Mouse (Mus musculus): ENCODE results near the gene Islr2.

Islr2 gene

GRCm38 (mm10) chr9:58196610-58197567 is 7.2 kb downstream of the Islr2 start:
- in situ Hi-C loops (cut with MboI, MseI) = no loop called here

DNA sequence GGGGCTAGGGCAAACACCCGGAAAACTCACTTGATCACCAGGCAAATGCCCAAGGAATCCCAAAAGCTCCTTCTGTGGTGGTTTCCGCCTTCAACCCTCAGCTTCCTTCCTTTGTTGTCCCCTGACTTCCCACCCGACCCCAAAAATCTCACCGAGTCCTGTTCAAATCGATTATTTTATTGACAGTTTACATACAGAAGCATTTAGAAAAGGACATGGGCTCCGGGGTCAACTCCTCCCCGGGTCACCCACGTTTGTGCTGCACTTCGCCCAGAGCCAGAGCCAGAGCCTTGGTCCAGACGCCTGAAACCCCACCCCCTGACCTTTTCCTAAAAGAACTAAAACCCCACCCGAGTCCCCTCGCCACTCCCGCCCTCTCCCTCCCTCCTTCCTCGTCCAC is 8.0 kb downstream of the Islr2 start:
- in situ Hi-C loops (cut with MboI, MseI) = no loop called here

- in situ Hi-C loops (cut with MboI, MseI) = no loop called here
Measured at GRCm38 (mm10) chr9:58195671-58196070, 8.4 kb downstream of the Islr2 start.

GRCm38 (mm10) chr9:58194222-58194621 is 9.9 kb downstream of the Islr2 start:
- in situ Hi-C loops (cut with MboI, MseI) = no loop called here

DNA sequence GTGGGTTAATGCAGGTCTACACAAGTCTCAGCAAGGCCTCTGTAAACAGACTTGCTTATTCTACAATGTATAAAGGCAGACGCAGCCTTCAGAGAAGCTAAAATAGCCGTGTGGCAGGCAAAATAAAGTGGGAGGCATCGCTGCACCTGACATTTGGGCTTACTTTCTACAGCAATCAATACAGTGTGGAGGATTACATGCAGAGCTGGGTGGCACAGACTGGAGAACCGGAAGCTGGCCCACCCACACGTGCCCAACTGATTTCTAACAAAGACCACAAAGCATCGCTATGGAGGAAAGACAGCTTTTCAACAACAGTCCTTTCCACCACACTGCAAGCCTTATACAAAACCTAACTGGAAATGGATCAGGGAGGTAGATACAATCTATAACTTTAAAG is 19.7 kb downstream of the Islr2 start:
- in situ Hi-C loops (cut with MboI, MseI) = no loop called here

DNA sequence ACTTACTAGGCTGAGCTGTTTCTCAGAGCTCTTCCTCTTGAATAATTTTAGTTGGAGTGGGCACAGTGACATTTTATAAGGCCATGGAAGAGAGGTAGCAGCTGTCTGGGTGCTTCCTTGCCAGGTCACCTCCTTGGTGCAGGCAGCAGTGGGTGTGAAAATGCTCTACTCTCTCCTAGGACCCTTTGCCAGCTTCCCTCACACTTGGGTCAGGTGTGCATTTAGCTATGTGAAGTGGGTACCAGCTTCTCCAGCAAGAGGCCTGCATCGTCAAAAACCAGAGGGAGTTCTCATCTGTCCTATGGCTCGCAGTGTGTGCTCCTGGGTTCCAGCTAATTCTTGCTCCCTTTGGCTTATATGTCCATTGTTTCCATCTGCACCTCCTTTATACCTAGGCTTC is 24.7 kb downstream of the Islr2 start:
- in situ Hi-C loops (cut with MboI, MseI) = no loop called here

DNA sequence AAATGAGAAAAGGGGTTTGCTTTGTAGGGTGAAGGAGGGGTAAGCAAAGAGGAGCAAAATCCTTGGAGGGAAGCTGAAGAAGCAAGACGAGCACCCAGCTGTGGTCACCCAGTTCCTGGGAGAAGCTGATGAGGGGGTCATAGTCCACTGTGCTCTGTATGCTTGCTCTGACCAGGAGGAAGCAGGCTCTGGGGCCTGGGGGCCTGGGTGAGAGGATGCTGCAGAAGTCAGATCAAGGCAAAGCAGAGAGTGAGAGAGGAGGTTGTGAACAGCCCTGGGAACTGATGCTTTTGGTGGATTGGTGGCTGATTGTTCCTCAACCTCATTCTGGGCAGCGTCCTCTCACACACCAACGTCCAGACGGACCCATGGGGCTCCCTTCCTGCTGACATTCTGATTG is 27.0 kb downstream of the Islr2 start:
- in situ Hi-C loops (cut with MboI, MseI) = no loop called here

GRCm38 (mm10) chr9:58175745-58176487 is 28.2 kb downstream of the Islr2 start:
- in situ Hi-C loops (cut with MboI, MseI) = no loop called here

DNA sequence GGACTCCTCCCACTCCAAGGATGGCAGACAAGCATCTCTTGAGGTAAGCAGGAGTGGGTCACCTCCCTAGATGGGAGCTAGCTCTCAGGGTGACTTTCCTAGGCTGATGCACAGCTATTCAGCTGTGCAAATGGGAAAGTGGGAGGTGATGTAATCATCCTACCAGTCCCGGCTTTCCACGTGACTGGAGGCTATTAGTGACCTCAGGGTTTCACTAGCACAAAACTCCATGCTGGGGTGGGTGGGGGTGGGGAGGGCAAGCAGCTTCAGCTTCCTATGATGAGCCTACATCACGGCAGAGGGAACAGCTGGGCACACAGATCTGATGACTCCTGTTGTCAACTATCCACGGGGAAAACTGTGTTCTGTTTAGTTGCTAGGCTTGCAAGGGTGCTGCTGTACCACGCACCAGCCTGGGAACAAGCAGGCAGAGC is 29.3 kb downstream of the Islr2 start:
- in situ Hi-C loops (cut with MboI, MseI) = no loop called here

DNA sequence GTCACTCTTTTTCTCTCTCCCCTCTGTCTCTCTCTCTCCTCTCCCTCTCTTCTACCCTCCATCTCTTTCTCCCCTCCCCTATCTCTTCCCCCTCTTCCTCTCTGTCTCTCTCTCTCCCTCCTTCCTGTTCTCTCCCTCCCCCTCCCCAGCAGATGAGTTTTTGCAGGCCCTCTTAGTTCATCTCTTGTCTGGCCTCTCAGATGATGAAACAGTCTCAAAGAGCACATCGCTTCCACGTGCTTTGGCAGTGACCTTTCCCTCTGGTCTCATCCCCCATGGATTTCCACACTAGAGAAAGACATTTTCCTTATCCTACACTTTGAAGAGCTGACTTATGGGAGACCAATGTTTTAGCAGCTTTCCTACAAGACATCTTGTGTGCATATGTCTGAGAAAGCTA is 31.3 kb downstream of the Islr2 start:
- in situ Hi-C loops (cut with MboI, MseI) = no loop called here

DNA sequence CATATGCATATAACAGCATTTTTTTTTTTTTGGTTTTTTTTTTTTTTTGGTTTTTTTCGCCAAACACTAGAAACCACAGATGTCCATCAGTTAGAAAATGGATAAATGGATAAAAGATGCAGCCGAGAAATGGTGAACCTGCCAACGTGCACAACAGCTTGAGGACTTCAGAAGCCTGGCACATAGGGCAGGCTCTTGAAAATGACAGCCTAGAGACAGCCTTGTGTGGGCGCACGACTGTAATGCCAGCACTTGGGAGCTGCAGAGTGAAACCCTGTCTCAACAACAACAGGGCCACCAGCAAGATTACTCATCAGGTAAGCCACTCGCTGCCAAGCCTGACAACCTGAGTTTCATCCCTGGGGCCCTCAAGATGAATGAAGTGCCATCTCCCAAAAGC is 34.7 kb downstream of the Islr2 start:
- in situ Hi-C loops (cut with MboI, MseI) = no loop called here

- in situ Hi-C loops (cut with MboI, MseI) = no loop called here
Measured at GRCm38 (mm10) chr9:58168880-58169279, 35.2 kb downstream of the Islr2 start.

GRCm38 (mm10) chr9:58165779-58166178 is 38.3 kb downstream of the Islr2 start:
- in situ Hi-C loops (cut with MboI, MseI) = no loop called here

GRCm38 (mm10) chr9:58163146-58163545 is 41.0 kb downstream of the Islr2 start:
- in situ Hi-C loops (cut with MboI, MseI) = no loop called here

- in situ Hi-C loops (cut with MboI, MseI) = no loop called here
Measured at GRCm38 (mm10) chr9:58162173-58162572, 41.9 kb downstream of the Islr2 start.

- in situ Hi-C loops (cut with MboI, MseI) = no loop called here
Measured at GRCm38 (mm10) chr9:58160315-58160714, 43.8 kb downstream of the Islr2 start.

GRCm38 (mm10) chr9:58159855-58160254 is 44.3 kb downstream of the Islr2 start:
- in situ Hi-C loops (cut with MboI, MseI) = no loop called here

DNA sequence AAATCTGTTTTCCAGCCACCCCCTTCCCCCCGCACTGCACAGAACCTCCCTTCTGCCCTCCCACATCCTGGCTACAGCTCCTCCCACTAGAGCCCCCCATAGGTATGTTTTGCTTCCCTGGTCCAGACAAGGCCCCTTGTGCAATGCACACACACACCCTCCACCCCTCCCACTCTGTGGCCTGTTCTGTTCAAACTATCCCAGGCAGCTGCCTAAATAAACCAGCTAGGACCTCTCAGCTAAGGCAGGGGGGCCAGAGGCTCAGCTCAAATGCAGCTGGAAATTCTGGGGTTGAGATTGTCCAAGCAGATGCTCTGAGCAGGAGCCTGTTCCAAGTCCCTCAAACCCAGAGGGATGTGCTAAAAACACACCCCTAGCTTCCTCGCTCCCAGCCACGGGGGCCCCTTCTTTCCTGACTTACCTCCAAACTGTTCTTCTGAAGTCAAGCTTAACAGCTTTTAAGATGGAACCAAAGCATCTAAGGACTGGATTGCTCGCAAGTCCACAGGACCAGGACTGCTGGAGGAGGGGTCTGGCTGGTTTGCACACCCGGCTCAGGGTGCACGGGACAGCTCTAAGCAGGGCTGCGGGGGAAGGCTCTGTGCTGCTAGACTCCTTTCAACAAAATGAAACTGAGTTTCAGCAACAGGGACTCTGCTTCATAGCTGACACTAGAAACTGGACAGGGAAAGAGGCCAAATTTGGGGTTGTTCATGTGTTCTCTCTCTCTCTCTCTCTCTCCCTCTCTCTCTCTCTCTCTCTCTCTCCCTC is 45.4 kb downstream of the Islr2 start:
- in situ Hi-C loops (cut with MboI, MseI) = no loop called here

- in situ Hi-C loops (cut with MboI, MseI) = no loop called here
Measured at GRCm38 (mm10) chr9:58157838-58158237, 46.3 kb downstream of the Islr2 start.

DNA sequence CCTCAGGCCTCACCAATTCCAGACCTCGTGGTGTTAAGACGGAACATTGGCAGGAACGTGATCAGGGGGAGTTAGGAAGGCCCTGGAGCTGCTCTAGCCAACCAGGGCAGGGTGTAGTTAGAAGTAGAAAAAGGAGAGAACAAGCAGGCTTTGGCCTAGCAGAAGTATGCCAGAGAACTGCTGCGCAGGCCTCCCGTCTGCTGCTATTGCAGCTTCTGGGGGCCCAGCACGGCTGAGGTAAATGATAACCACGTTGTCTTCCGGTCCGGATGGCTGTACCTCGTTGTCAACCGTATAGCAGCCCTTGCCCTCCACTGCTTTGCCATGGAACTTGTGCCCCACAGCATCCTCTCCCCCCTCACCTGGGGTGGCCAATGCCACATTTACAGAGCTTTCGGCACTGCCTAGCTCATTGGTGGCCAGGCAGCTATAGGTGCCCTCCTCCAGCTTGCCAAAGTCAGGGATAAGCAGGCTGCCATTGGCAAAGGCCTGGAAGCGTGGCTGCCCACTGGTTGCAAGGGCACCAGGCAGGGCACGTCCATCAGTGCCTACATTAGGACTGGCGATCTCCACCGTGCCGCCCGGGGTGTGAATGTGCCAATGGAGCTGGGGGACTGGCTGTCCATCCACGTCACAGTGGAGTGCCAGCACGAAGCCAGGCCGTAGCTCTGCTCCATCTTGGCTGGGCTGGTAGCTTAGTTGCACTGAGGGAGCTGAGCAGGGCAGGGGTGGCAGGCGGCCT is 47.1 kb downstream of the Islr2 start:
- in situ Hi-C loops (cut with MboI, MseI) = no loop called here

DNA sequence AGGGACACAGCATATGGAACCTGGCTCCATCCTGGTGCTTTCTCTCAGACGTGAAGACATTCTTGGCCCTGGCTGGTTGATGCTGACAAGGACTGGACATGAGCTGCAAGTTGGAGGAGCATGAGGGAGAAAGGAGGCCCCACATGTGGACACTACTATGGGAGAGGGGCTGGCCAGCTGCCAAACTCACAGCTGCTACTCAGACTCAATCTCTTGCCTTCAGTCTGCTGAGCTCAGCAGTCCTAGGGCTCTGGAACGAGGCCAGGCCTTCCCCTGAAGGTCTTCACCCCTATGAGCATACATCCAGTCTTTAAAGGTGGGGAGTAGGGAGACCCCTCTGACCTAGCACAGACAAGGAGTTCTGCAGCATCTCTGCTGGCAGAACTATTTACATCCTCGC is 48.8 kb downstream of the Islr2 start:
- in situ Hi-C loops (cut with MboI, MseI) = no loop called here
